Mouse (Mus musculus) telencephalon, adult 2 months (tissue): ENCODE results near the gene Ogfr.

ENCODE experiments used
- DNase-seq: peaks from one replicate; pipeline ENCODE4 v3.0.0-alpha.2; 2011; ENCODE audit warnings: low read depth, low spot score

Ogfr gene

GRCm38 (mm10) chr2:180589123-180589831, at the start of gene Ogfr:
Ogfr (plus strand) TSS chr2:180589245.
- peak; percentile 60 for DNase-seq

- DNase-seq = no peak
These were observed 45.4 kb upstream of the Ogfr start for GRCm38 (mm10) chr2:180543675-180544074.

- DNase-seq = no peak
These were observed 44.0 kb upstream of the Ogfr start for GRCm38 (mm10) chr2:180545046-180545445.

GRCm38 (mm10) chr2:180547384-180548106, 41.5 kb upstream of the Ogfr start:
- no peak for DNase-seq

GRCm38 (mm10) chr2:180552340-180552739, 36.7 kb upstream of the Ogfr start:
- no peak for DNase-seq

GRCm38 (mm10) chr2:180555219-180555618, 33.8 kb upstream of the Ogfr start:
- no peak for DNase-seq

GRCm38 (mm10) chr2:180556470-180556869, 32.6 kb upstream of the Ogfr start:
- DNase-seq = no peak

GRCm38 (mm10) chr2:180560245-180560644, 28.8 kb upstream of the Ogfr start:
- DNase-seq = no peak

GRCm38 (mm10) chr2:180562146-180562545, 26.9 kb upstream of the Ogfr start:
- DNase-seq = no peak

- no peak for DNase-seq
These were observed 25.7 kb upstream of the Ogfr start for GRCm38 (mm10) chr2:180563296-180563695.

GRCm38 (mm10) chr2:180563841-180564240, 25.2 kb upstream of the Ogfr start:
- no peak for DNase-seq

- no peak for DNase-seq
These were observed 22.7 kb upstream of the Ogfr start for GRCm38 (mm10) chr2:180566240-180566913.

GRCm38 (mm10) chr2:180569028-180569643, 19.9 kb upstream of the Ogfr start:
- DNase-seq = no peak

GRCm38 (mm10) chr2:180576482-180576881, 12.6 kb upstream of the Ogfr start:
- no peak for DNase-seq

- DNase-seq = no peak
These were observed 10.4 kb upstream of the Ogfr start for GRCm38 (mm10) chr2:180578686-180579085.

GRCm38 (mm10) chr2:180581002-180581401, 8.0 kb upstream of the Ogfr start, which contains the start of gene Mrgbp:
Mrgbp (plus strand) TSS chr2:180581304.
- DNase-seq = no peak

- peak; percentile 85 for DNase-seq
These were observed 6.4 kb upstream of the Ogfr start for GRCm38 (mm10) chr2:180582481-180583153.

GRCm38 (mm10) chr2:180583154-180583507, 5.9 kb upstream of the Ogfr start:
- no peak for DNase-seq

GRCm38 (mm10) chr2:180588736-180589122, 316 bp upstream of the Ogfr start:
- no peak for DNase-seq

- DNase-seq = no peak
These were observed 8.4 kb downstream of the Ogfr start, which contains the start of gene Col9a3 for GRCm38 (mm10) chr2:180597490-180597889. Col9a3 (plus strand) TSS chr2:180597790.

- no peak for DNase-seq
These were observed 9.2 kb downstream of the Ogfr start for GRCm38 (mm10) chr2:180598157-180598705.
